Mouse (Mus musculus) G1E-ER4 (cell line): ENCODE measurements around the gene H2al1i. TPM values are rescaled to one million over a fixed set of nuclear protein-coding genes. Genes with fewer than 3 reads are reported as not detected.

Experiments used
- GATA1 ChIP-seq: IDR thresholded peaks from one replicate; pipeline ENCODE4 v1.8.0; 2012; ENCODE audit warnings: low read length, inconsistent platforms
- polyA plus RNA-seq: library from polyadenylated mRNA; stranded (reverse); fragments of >175 nt; gene quantifications from 2 replicates; pipeline ENCODE4 v1.2.3, GENCODE M21; 2012

H2al1i gene
- polyA plus RNA-seq, 1 experiment: not detected

DNA sequence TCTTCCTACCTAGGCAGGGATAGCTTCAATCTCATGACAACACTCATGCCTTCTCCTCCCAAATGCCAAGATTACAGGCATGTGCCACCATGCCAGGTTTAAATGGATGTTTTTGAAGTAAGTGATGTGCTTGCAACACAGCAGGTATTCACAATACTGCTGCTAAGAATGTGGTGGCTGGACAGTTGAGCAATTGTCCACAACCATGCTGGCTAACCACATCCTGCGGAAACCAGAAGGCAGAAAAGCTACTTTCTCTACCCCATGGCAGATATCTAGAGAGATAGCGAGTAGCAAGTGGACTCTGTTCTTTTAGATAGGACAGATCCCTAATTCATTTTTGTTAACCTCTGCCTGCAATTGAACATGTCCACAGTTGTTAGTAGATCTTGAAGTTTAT, 36.8 kb downstream of the H2al1i start:
- no peak for TF ChIP-seq GATA1

DNA sequence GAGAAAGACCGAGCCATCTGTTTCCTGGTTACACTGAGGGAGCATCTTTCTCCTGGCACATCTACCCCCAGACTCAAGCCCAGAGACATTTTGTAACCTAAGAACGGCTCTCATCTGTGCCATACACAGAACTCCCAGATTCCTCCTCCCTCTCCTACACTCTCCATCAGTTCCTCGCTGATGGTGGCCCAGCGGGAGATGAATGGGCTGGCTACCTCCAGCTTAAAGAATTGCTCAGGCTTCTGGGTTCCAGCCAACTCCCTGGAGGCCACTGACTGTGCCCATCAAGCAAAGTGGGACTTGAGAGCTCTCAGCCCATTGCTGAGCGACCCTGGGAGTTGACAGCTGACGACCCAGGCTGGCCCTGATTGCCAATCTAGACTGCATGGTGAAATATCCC, 39.4 kb downstream of the H2al1i start:
- no peak for TF ChIP-seq GATA1

DNA sequence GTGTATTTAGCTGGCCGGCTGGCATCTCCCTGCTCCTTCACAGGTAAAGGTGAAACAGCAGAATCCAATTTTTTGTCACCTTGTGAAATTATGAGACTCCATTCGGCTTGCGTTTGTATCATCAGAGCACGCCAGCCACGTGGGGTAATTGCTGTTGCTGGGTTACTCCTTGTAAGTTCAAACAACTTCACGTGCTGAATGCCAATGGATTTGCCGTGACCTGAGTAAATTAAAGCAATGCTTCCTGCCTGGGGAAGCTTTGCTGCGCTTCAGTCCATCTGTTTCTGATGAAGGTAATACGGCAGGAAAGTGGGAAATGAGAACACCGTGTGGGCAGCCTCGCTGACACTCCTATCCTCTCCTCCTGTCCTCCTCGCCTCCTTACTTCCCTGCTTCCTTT, 40.7 kb downstream of the H2al1i start:
- TF ChIP-seq GATA1: no peak

Other genes with a start within 250 kb of the H2al1i start
- gene H2al1a, start 25.4 kb upstream of the H2al1i start, polyA plus RNA-seq: not detected in 2 replicates
- not detected in 2 replicates for gene H2al1b, start 22.2 kb upstream of the H2al1i start, polyA plus RNA-seq
- not detected in 2 replicates for gene H2al1c, start 19.0 kb upstream of the H2al1i start, polyA plus RNA-seq
- not detected in 2 replicates for gene H2al1d, start 15.8 kb upstream of the H2al1i start, polyA plus RNA-seq
- not detected in 2 replicates for gene H2al1e, start 12.7 kb upstream of the H2al1i start, polyA plus RNA-seq
- gene H2al1f, start 9.5 kb upstream of the H2al1i start, polyA plus RNA-seq: not detected in 2 replicates
- gene H2al1g, start 6.4 kb upstream of the H2al1i start, polyA plus RNA-seq: not detected in 2 replicates
- not detected in 2 replicates for gene H2al1h, start 3.2 kb upstream of the H2al1i start, polyA plus RNA-seq
- not detected in 2 replicates for gene H2al1j, start 3.2 kb downstream of the H2al1i start, polyA plus RNA-seq